Mouse (Mus musculus) mouse trophoblast stem cell (cell line): ENCODE measurements around the gene Ttc7.

Experiments
- in situ Hi-C, 2 experiments: fragments of 300-500 bp; cut with MseI, MboI; formaldehyde crosslinking; loops; 2 replicates in 1 of 2; 3 replicates in 1 of 2; pipeline ENCODE4 v1.15.1; 2025

Ttc7 gene

DNA sequence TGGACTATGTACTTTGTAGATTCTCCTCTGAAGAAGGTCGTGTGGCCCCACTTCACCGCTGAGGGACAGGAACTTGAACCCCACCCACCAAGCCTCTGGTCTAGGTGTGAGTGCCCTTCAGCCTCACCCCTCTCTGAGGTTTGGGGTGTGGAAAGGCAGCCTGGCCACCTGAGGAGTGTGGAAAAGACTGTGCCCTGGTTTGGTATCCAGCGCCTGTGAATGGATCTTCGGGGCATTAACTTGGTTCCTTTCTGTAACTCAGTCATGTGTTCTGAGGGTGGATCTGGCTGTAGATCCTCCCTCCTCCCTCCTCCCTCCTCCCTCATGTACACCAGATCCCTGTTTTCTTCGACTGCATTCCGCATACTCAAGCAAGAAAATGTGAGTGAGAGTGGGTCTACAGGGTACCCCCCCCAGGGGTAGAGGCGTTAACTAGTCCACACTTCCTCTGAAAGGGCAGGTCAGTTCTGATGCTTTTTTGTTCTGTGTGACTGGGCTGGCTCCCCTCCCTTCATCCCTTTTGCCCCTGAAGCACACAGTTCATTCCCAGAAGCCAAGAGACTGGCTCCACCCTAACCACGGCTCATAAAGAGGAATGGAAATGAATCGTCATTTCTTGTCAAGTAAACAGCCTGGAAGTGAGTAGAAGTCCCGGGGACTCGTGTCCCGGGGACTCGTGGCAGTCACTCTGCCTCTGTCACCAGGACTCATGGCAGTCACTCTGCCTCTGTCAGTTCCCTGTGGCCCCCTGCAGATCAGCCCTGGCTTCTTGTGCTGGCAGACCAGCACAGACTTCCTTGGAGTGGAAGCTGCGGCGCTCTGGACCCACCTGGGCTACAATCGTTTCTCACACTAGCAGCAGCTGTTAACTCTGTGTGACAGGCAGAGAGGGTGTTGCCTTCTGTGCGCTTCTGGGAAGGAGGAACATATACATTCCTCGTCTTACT lies 30.5 kb downstream of the Ttc7 start:
- in situ Hi-C loops = loop anchor here (10.0 kb wide), 1 partner anchor 252 kb away; no protein-coding TSS in a partner anchor

DNA sequence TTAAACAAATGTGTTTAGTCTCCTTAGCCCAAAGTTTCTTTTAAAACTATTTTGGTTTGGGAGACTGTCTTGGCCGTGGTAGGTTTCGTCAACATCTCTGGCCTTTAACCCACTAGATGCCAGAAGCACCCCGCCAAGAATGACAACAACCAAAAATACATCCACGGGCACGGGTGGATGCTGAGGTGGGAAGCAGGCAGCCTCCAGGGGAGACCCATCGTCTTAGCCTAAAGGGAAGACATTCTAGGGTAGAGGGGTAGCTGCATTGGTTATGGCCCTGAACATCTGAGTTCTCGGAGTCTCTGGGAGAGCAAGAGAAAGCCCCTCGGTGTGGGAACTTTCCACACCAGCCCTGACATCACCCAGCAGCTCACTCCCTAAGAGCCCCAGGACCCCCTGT lies 31.4 kb downstream of the Ttc7 start:
- in situ Hi-C loops = loop anchor here (10.0 kb wide), 1 partner anchor 251 kb away; no protein-coding TSS in a partner anchor

GRCm38 (mm10) chr17:87314530-87314946 lies 31.9 kb downstream of the Ttc7 start:
- in situ Hi-C loops = loop anchor here (10.0 kb wide), 1 partner anchor 250 kb away; no protein-coding TSS in a partner anchor

DNA sequence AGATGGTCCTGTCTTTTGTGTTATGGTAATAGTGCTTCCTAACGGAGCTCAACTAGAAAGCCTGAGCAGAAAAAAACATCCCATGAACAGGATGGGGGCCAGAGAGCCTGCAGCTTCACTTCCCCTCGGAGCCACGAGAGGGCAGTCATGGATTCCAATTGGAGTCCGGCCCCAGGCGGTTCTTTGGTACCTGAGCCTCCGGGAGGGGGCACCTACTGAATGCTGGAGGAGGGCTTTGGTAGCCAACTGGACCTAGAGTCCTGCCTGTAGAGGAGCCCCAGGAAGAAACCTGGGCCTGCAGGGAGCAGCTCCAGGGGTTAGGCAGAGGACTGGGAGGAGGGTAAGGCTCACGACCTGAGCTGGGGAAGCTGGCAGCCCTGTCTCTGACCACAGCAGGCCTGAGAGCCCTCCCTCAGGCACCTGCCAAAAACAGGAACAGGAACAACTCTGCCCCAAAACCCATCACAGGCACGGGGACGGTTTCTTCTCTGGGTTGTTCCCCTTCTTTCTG lies 32.4 kb downstream of the Ttc7 start:
- in situ Hi-C loops = loop anchor here (10.0 kb wide), 1 partner anchor 250 kb away; no protein-coding TSS in a partner anchor

- in situ Hi-C loops = loop anchor here (10.0 kb wide), 1 partner anchor 249 kb away; no protein-coding TSS in a partner anchor
These were observed 33.4 kb downstream of the Ttc7 start for GRCm38 (mm10) chr17:87315891-87316763.

- in situ Hi-C loops = loop anchor here (10.0 kb wide), 1 partner anchor 248 kb away; no protein-coding TSS in a partner anchor
These were observed 34.6 kb downstream of the Ttc7 start for GRCm38 (mm10) chr17:87317271-87317670.

DNA sequence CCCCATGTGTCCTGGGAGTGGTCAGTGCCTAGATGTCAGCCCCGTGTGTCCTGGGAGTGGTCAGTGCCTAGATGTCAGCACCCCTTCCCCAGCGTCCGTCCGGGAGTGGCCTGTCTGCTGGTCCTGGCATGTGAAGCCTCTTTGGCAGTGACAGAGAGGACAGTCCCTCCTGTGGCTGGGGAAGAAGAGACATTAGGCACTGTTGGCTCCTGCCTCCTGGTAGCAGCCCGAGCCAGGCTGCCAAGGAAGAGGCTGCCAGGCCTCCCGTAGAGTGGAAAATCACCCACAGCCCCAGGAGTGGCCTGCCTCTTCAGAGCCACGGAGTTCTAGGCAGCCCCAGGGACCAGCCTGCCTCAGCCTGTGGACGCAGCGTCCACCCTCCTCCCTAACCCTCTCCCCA lies 35.3 kb downstream of the Ttc7 start:
- in situ Hi-C loops = loop anchor here (10.0 kb wide), 1 partner anchor 247 kb away; no protein-coding TSS in a partner anchor

DNA sequence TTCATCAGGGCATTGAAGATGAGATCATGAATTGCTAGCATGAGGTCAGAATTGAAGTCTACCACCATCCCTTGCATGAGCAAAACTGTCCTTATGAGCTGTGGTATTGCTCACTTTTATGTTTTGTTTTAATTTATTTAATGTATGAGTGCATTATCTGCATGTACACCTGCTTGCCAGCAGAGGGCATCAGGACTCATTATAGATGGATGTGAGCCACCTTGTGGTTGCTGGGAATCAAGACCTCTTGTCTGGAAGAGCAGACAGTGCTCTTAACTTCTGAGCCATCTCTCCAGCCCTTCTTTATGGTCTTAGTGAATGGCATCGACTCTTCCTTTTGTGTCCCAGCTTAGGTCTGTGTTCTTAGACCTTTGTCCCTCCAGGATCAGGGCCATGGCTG lies 39.0 kb downstream of the Ttc7 start:
- in situ Hi-C loops = no loop called here

GRCm38 (mm10) chr17:87323215-87323614 lies 40.5 kb downstream of the Ttc7 start:
- in situ Hi-C loops = no loop called here

DNA sequence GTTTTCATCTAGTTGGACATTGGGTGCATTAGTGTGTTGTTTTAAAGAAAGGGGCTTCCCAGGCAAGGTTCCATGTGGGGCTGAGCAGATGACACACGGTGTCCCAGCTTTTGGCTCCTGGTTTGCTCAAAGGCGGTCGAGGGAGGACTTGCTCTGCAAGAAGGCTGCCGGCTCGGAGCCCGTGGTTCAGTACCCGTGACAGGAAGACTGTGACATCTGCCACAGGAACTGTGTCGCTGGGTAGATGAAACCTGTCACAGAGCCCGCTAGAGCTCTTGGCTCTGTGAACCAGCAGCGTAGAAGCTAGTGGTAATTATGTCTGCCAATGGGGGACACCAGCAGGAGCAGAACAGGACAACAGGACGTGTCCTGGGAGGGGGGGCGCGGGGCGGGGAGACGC lies 42.8 kb downstream of the Ttc7 start:
- in situ Hi-C loops = no loop called here

DNA sequence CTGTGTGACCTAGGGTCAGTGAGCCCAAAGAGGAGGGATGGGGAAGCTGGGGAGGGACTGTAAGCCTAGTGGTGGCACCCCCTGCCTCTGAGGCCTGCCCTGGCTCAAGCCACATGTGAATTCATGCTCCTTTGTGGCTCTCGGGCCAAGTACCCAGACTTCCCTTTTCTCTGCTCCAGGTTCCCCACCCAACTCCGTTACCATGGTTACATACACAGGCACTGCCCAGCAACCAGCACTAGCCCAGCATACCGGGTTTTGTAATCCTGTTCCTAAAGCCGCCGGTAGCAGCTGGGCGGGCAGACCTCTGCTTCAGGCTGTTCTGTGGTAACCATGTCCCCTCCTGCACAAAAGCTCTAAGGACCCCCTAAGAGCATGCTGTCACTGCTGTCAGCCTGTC lies 44.3 kb downstream of the Ttc7 start:
- in situ Hi-C loops = no loop called here

- in situ Hi-C loops = no loop called here
These were observed 45.0 kb downstream of the Ttc7 start for GRCm38 (mm10) chr17:87327645-87328044.

- in situ Hi-C loops = no loop called here
These were observed 45.6 kb downstream of the Ttc7 start for GRCm38 (mm10) chr17:87328177-87328768.

- in situ Hi-C loops = no loop called here
These were observed 46.5 kb downstream of the Ttc7 start for GRCm38 (mm10) chr17:87329144-87329700.

- in situ Hi-C loops = no loop called here
These were observed 47.7 kb downstream of the Ttc7 start for GRCm38 (mm10) chr17:87330250-87330920.

DNA sequence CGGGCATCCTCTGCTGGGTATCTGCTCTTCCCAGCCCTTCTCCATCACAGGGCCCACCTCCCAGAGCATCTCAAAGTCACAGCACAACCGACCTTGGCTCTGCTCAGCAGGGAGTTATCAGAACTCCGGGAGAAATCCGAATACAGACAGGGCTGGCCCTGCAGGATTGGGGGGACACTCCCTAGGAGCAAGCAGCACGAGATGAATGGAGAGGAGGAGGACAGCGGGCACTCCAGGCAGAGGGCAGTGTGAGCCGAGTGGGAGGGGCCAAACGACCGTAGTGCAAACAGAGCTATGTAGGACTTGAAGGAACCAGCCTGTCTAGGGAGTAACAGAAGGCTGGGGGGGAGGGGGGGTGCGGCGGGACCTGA lies 48.2 kb downstream of the Ttc7 start:
- in situ Hi-C loops = no loop called here

- in situ Hi-C loops = no loop called here
These were observed 48.9 kb downstream of the Ttc7 start for GRCm38 (mm10) chr17:87331336-87332141.

GRCm38 (mm10) chr17:87332142-87332815 lies 49.6 kb downstream of the Ttc7 start:
- in situ Hi-C loops = no loop called here

DNA sequence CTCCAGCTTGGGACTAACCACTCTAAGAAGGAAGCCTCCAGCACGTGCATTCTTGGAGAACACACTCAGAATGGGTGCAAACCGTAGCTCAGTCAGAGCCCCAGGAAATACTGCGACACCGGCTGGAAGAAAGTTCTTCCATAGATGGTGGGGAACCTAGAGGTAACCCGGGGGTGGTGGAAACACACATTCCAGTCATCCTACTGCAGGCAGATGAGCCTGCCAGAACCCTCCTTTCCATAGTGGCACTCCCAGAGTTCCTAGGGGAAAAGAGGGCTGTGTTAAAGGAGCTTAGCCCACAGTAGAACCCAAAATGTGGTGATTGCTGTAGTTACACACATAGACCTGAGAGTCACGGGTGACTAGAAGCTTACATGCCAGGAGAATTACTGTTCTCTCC lies 50.2 kb downstream of the Ttc7 start:
- in situ Hi-C loops = no loop called here
